Mouse (Mus musculus) stomach, postnatal 0 days (tissue): ENCODE results near the gene Clec16a. TPM values are rescaled to one million over a fixed set of nuclear protein-coding genes. Genes with fewer than 3 reads are reported as not detected.

Source experiments
- ATAC-seq: fragments of 200-750 bp; cut with Nextera tagmentation; 2 replicates; pipeline ENCODE4 v1.8.0; 2017; ENCODE audit not compliant: low FRiP score, low TSS enrichment
- DNase-seq: peaks from one replicate; pipeline ENCODE4 v3.0.0-alpha.2; 2016; ENCODE audit warnings: low spot score
- H3K27ac ChIP-seq: fragments of 300-500 bp; sonication (generic); replicated peaks from 2 replicates; pipeline ENCODE4 v1.5.1; 2014; ENCODE audit warnings: mild to moderate bottlenecking, control low read depth
- H3K27me3 ChIP-seq: fragments of 300-500 bp; sonication (generic); 2 replicates; pipeline ENCODE4 v1.6.1; 2014; ENCODE audit warnings: low read length; ENCODE audit not compliant: control insufficient read depth, insufficient read depth
- H3K36me3 ChIP-seq: fragments of 300-500 bp; sonication (generic); 2 replicates; pipeline ENCODE4 v1.6.1; 2014; ENCODE audit warnings: low read length, mixed read lengths; ENCODE audit not compliant: control insufficient read depth, insufficient read depth
- H3K4me1 ChIP-seq: fragments of 300-500 bp; sonication (generic); replicated peaks from 2 replicates; pipeline ENCODE4 v1.6.1; 2014; ENCODE audit warnings: antibody characterized with exemption; ENCODE audit not compliant: control insufficient read depth, insufficient read depth
- H3K4me2 ChIP-seq: fragments of 300-500 bp; sonication (generic); replicated peaks from 2 replicates; pipeline ENCODE4 v1.6.1; 2014; ENCODE audit warnings: low read depth, mild to moderate bottlenecking, control low read depth, moderate library complexity
- H3K4me3 ChIP-seq: fragments of 300-500 bp; sonication (generic); 2 replicates; pipeline ENCODE4 v1.5.1; 2014; ENCODE audit warnings: low read depth, low read length, control low read depth
- H3K9ac ChIP-seq: fragments of 300-500 bp; sonication (generic); 2 replicates; pipeline ENCODE4 v1.6.1; 2014; ENCODE audit warnings: mild to moderate bottlenecking, low read length, control low read depth, mixed read lengths
- H3K9me3 ChIP-seq: fragments of 300-500 bp; sonication (generic); 2 replicates; pipeline ENCODE4 v1.6.1; 2016; ENCODE audit warnings: low read length; ENCODE audit not compliant: control insufficient read depth
- CTCF ChIP-seq: IDR thresholded peaks from 2 replicates; pipeline ENCODE4 v1.5.1; 2016; ENCODE audit warnings: antibody characterized with exemption, low read depth, mild to moderate bottlenecking, moderate library complexity
- EP300 ChIP-seq: optimal IDR thresholded peaks from 2 replicates; pipeline ENCODE3; 2016; ENCODE audit warnings: antibody characterized with exemption
- WGBS: fragments of 180-500 bp; shearing (Covaris S2); extraction: QIAGEN DNeasy Blood & Tissue Kit; methylation state at CpG from one replicate; pipeline ENCODE4 v1.1.7; 2014; 5-methylcytosine and 5-hydroxymethylcytosine counted together
- polyA plus RNA-seq: library from polyadenylated mRNA; unstranded; fragments of >200 nt; fragmentation: Nextera tagmentation; extraction: Ambion mirVana; gene quantifications from 2 replicates; pipeline ENCODE4 v1.2.1, GENCODE M21; 2015

Clec16a gene
- polyA plus RNA-seq, 1 experiment from 2014 or later, result 28.1 TPM

GRCm38 (mm10) chr16:10669936-10670335 is 124.8 kb downstream of the Clec16a start:
- TF ChIP-seq EP300 (no peak), CTCF (no peak)
- Histone ChIP-seq H3K4me2 (no peak overlapping the region), H3K36me3 (no peaks in the 10 kb centered on the region), H3K27ac (no peak overlapping the region), H3K9ac (no peak overlapping the region), H3K4me3 (no peak overlapping the region), H3K4me1 (peaks cover 2% of the 10 kb centered on the region), H3K27me3 (no peaks in the 10 kb centered on the region), H3K9me3 (no peaks in the 10 kb centered on the region)
- ATAC-seq, result no peak
- 62% methylated on average over 2 of the region's 3 CpGs for WGBS
- DNase-seq, result no peak

DNA sequence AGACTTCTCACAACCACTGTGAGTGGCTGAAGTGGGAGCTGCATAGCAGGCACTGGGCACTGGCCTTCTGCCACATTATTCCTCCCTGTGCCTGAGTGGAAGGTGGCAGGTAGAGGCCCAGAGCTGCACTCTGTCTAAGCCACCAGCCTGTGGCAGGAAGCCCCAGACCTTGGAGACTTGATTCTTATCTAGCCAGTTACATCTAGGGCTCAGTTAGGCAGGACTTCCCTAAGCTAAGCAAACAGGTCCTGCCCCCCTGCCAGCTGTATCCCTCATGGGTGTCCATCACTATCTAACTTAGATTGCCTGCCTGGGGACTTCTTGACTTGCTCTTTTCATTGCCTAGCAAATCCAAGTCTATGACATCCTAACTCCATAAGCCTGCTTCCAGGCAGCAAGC is 127.4 kb downstream of the Clec16a start:
- ATAC-seq (no peak), DNase-seq (no peak)
- H3K36me3 ChIP-seq, result no peaks in the 10 kb centered on the region
- no peaks in the 10 kb centered on the region for H3K27me3 ChIP-seq
- H3K9me3 ChIP-seq, result no peaks in the 10 kb centered on the region
- no peak overlapping the region for H3K4me2 ChIP-seq
- peaks cover 7% of the 10 kb centered on the region; the same call in 1 of the 2 replicates for H3K4me1 ChIP-seq
- no peak overlapping the region for H3K27ac ChIP-seq
- no peak overlapping the region for H3K9ac ChIP-seq
- TF ChIP-seq CTCF, result no peak
- TF ChIP-seq EP300, result no peak
- no peak overlapping the region for H3K4me3 ChIP-seq

DNA sequence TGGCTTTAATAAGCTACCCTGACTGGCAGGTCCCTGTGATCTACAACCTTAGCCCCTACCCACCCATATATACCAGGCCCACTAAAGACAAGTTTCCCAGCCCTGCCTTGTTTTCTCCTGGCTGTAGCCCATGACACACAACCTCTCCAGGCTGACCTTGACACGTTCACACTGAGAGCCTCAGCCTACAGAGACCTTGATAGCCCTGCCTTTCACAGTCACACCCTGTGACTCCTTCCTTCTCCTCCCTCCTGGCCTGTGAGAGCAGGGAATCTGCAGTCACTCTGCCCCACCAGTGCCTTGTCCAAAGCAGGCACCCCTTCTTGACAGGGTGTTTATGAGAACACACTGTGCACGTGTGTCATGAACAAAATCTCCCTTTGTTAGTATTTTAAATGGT is 128.9 kb downstream of the Clec16a start:
- no peak overlapping the region for H3K27ac ChIP-seq
- peak; percentile 36 for DNase-seq
- 38% methylated on average over 2 of the region's 2 CpGs for WGBS

GRCm38 (mm10) chr16:10674957-10675356 is 129.8 kb downstream of the Clec16a start:
- H3K9ac ChIP-seq, result no peak overlapping the region
- no peak overlapping the region for H3K4me3 ChIP-seq
- H3K4me1 ChIP-seq, result peaks cover 7% of the 10 kb centered on the region; the same call in 1 of the 2 replicates
- no peaks in the 10 kb centered on the region for H3K27me3 ChIP-seq
- H3K9me3 ChIP-seq, result no peaks in the 10 kb centered on the region
- no peak overlapping the region for H3K27ac ChIP-seq
- TF ChIP-seq CTCF (no peak), EP300 (no peak)
- no peak overlapping the region for H3K4me2 ChIP-seq
- 90% methylated on average over 2 of the region's 2 CpGs for WGBS
- DNase-seq (no peak), ATAC-seq (no peak)
- no peaks in the 10 kb centered on the region for H3K36me3 ChIP-seq

More for the DNA sequence above, 128.9 kb downstream of the Clec16a start:
- Histone ChIP-seq H3K9ac (no peak overlapping the region), H3K4me3 (no peak overlapping the region), H3K27me3 (no peaks in the 10 kb centered on the region), H3K4me2 (no peak overlapping the region), H3K4me1 (peaks cover 7% of the 10 kb centered on the region; the same call in 1 of the 2 replicates), H3K9me3 (no peaks in the 10 kb centered on the region), H3K36me3 (no peaks in the 10 kb centered on the region)
- peak; percentile 81 for ATAC-seq
- TF ChIP-seq EP300 (no peak), CTCF (no peak)

GRCm38 (mm10) chr16:10675612-10676011 is 130.5 kb downstream of the Clec16a start:
- Histone ChIP-seq H3K27me3 (no peaks in the 10 kb centered on the region), H3K27ac (no peak overlapping the region), H3K9ac (no peak overlapping the region), H3K4me1 (peaks cover 7% of the 10 kb centered on the region; the same call in 1 of the 2 replicates), H3K36me3 (no peaks in the 10 kb centered on the region), H3K4me3 (no peak overlapping the region), H3K9me3 (no peaks in the 10 kb centered on the region), H3K4me2 (no peak overlapping the region)
- DNase-seq, result no peak
- 73% methylated on average over 1 of the region's 1 CpGs for WGBS
- TF ChIP-seq EP300 (no peak), CTCF (no peak)
- 0 out of 2 replicates have a peak, but pooled peaks have one; percentile 40 for ATAC-seq

- 43% methylated on average over 3 of the region's 3 CpGs for WGBS
- ATAC-seq (0 out of 2 replicates have a peak, but pooled peaks have one; percentile 31), DNase-seq (no peak)
- H3K27me3 ChIP-seq, result no peaks in the 10 kb centered on the region
- H3K4me3 ChIP-seq, result no peak overlapping the region
- H3K36me3 ChIP-seq, result no peaks in the 10 kb centered on the region
- TF ChIP-seq EP300 (no peak), CTCF (no peak)
- no peaks in the 10 kb centered on the region for H3K9me3 ChIP-seq
- no peak overlapping the region for H3K27ac ChIP-seq
- no peak overlapping the region for H3K9ac ChIP-seq
- peaks cover 7% of the 10 kb centered on the region; the same call in 1 of the 2 replicates for H3K4me1 ChIP-seq
- no peak overlapping the region for H3K4me2 ChIP-seq
These were observed 131.4 kb downstream of the Clec16a start for GRCm38 (mm10) chr16:10676461-10677066.
